Mouse (Mus musculus) kidney, postnatal 36 days (tissue): Measurements from ENCODE around the gene Myo9b.
"Not testable (repeated sequence)": the region's sequence is repeated elsewhere in the genome, so short reads cannot be mapped to it uniquely, and the experiment has no call there.

Experiments
- DNase-seq, 2 experiments: peaks; one replicate each; pipeline ENCODE4 v3.0.0; 2021 to 2022; ENCODE audit warnings: mixed read lengths in 2 of 2

Myo9b gene

GRCm38 (mm10) chr8:71297439-71297838 lies 24.9 kb downstream of the Myo9b start:
- DNase-seq = no peak

- no peak for DNase-seq
Observed at GRCm38 (mm10) chr8:71299716-71300115, 27.2 kb downstream of the Myo9b start.

- no peak for DNase-seq
Observed at GRCm38 (mm10) chr8:71302788-71303187, 30.3 kb downstream of the Myo9b start.

- peak in 1 of 2 experiments; percentile 19 for DNase-seq
Observed at GRCm38 (mm10) chr8:71303632-71304031, 31.1 kb downstream of the Myo9b start.

GRCm38 (mm10) chr8:71305988-71306387 lies 33.5 kb downstream of the Myo9b start:
- DNase-seq = peak in 1 of 2 experiments; percentile 4

- no peak for DNase-seq
Observed at GRCm38 (mm10) chr8:71307371-71307770, 34.9 kb downstream of the Myo9b start.

- no peak for DNase-seq
Observed at GRCm38 (mm10) chr8:71307913-71308312, 35.4 kb downstream of the Myo9b start.

- DNase-seq = peak in 1 of 2 experiments; percentile 14
Observed at GRCm38 (mm10) chr8:71310446-71310845, 37.9 kb downstream of the Myo9b start.

GRCm38 (mm10) chr8:71312700-71313099 lies 40.2 kb downstream of the Myo9b start:
- DNase-seq = peak; percentile 30 to 41

- DNase-seq = no peak
Observed at GRCm38 (mm10) chr8:71313951-71314350, 41.4 kb downstream of the Myo9b start.

GRCm38 (mm10) chr8:71315972-71316371 lies 43.5 kb downstream of the Myo9b start:
- DNase-seq = no peak

- no peak for DNase-seq
Observed at GRCm38 (mm10) chr8:71316486-71317031, 44.0 kb downstream of the Myo9b start.

GRCm38 (mm10) chr8:71318610-71319009 lies 46.1 kb downstream of the Myo9b start:
- DNase-seq = not testable (repeated sequence)

- DNase-seq = not testable (repeated sequence)
Observed at GRCm38 (mm10) chr8:71319760-71320159, 47.2 kb downstream of the Myo9b start.

GRCm38 (mm10) chr8:71322939-71323338 lies 50.4 kb downstream of the Myo9b start:
- DNase-seq = no peak

- peak; percentile 31 to 63 for DNase-seq
Observed at GRCm38 (mm10) chr8:71324848-71325247, 52.3 kb downstream of the Myo9b start.

- DNase-seq = not testable (repeated sequence)
Observed at GRCm38 (mm10) chr8:71337834-71338233, 65.3 kb downstream of the Myo9b start.

GRCm38 (mm10) chr8:71340625-71341024 lies 68.1 kb downstream of the Myo9b start:
- peak; percentile 45 to 80 for DNase-seq

GRCm38 (mm10) chr8:71346581-71346980 lies 74.1 kb downstream of the Myo9b start:
- no peak for DNase-seq

GRCm38 (mm10) chr8:71351117-71351516 lies 78.6 kb downstream of the Myo9b start:
- no peak for DNase-seq

GRCm38 (mm10) chr8:71351520-71351919 lies 79.0 kb downstream of the Myo9b start:
- DNase-seq = no peak

GRCm38 (mm10) chr8:71358026-71358425 lies 85.5 kb downstream of the Myo9b start:
- no peak for DNase-seq

GRCm38 (mm10) chr8:71366771-71367528 lies 94.4 kb downstream of the Myo9b start, which contains the start of gene Use1:
TSS of gene Use1 (plus strand) at chr8:71366848.
- peak; percentile 96 to 97 for DNase-seq

GRCm38 (mm10) chr8:71367529-71368176 lies 95.1 kb downstream of the Myo9b start:
- peak in 1 of 2 experiments; percentile 41 for DNase-seq
